Mouse (Mus musculus) myocyte (in vitro differentiated cells): ENCODE results near the gene Wfdc1.

ENCODE experiments used
- CEBPB ChIP-seq: IDR thresholded peaks from 2 replicates; pipeline ENCODE4 v1.6.1; 2011; ENCODE audit warnings: mild to moderate bottlenecking, moderate library complexity; ENCODE audit not compliant: poor library complexity, insufficient read depth, severe bottlenecking
- E2F4 ChIP-seq: IDR thresholded peaks from one replicate; pipeline ENCODE4 v1.6.1; 2011; ENCODE audit warnings: mild to moderate bottlenecking, control low read depth, moderate library complexity; ENCODE audit not compliant: insufficient read depth
- MAX ChIP-seq: IDR thresholded peaks from one replicate; pipeline ENCODE4 v1.6.1; 2011; ENCODE audit warnings: low read depth, mild to moderate bottlenecking, control low read depth
- MYOD1 ChIP-seq, 3 experiments: IDR thresholded peaks; one replicate each; pipeline ENCODE4 v1.6.1; 2011; ENCODE audit warnings: control low read depth in 2 of 3, low read depth in 2 of 3, mild to moderate bottlenecking in 2 of 3, moderate library complexity in 1 of 3; ENCODE audit not compliant: insufficient read length in 2 of 3, control insufficient read depth in 1 of 3
- MYOG ChIP-seq, 3 experiments: IDR thresholded peaks; one replicate each; pipeline ENCODE4 v1.6.1; 2011; ENCODE audit warnings: control low read depth in 2 of 3, low read depth in 2 of 3, mild to moderate bottlenecking in 2 of 3; ENCODE audit not compliant: insufficient read length in 2 of 3, control insufficient read depth in 1 of 3, insufficient read depth in 1 of 3
- POLR2A ChIP-seq: IDR thresholded peaks from one replicate; pipeline ENCODE4 v1.6.1; 2011; ENCODE audit warnings: low read depth, mild to moderate bottlenecking, control low read depth, moderate library complexity; ENCODE audit not compliant: insufficient read length
- POLR2AphosphoS2 ChIP-seq: IDR thresholded peaks from one replicate; pipeline ENCODE4 v1.6.1; 2011; ENCODE audit warnings: low read depth, control low read depth; ENCODE audit not compliant: insufficient read length
- REST ChIP-seq: IDR thresholded peaks from one replicate; pipeline ENCODE4 v1.6.1; 2011; ENCODE audit warnings: mild to moderate bottlenecking, control low read depth, moderate library complexity; ENCODE audit not compliant: insufficient read depth, insufficient read length
- SRF ChIP-seq: IDR thresholded peaks from one replicate; pipeline ENCODE4 v1.6.1; 2011; ENCODE audit warnings: low read depth; ENCODE audit not compliant: control insufficient read depth, insufficient read length
- TCF12 ChIP-seq: IDR thresholded peaks from one replicate; pipeline ENCODE4 v1.6.1; 2011; ENCODE audit warnings: mild to moderate bottlenecking, control low read depth; ENCODE audit not compliant: poor library complexity, insufficient read depth, severe bottlenecking
- USF1 ChIP-seq: IDR thresholded peaks from one replicate; pipeline ENCODE4 v1.6.1; 2011; ENCODE audit warnings: low read depth, mild to moderate bottlenecking, control low read depth, moderate library complexity

DNA sequence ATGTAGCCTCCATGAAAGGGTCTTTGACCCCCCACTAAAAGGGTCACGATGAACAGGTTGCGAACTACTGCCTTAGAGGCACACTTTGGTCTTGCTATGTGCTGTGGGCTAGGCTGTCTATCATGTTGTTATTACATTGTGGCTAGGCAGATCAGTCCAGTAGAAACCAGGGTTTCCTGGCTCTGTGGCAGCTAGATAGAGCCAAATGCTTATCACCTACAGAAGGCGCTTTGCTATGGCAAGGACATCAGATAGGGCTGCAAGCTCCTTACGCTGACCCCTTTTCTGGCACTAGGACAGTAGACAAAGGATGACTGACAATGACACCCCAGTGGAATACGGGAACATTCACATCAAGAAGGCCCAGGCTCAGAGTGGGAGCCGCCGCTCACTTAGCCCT is 39.0 kb upstream of the Wfdc1 start:
- no peak for TF ChIP-seq POLR2A
- TF ChIP-seq REST = no peak
- TF ChIP-seq TCF12 = no peak
- no peak for TF ChIP-seq SRF
- TF ChIP-seq USF1 = no peak
- no peak for TF ChIP-seq MYOG (IDR thresholded peaks at IDR 0.05; ENCODE audit: control insufficient read depth in 1 of 3, insufficient read depth in 1 of 3, insufficient read length in 2 of 3, low read depth in 2 of 3)
- no peak for TF ChIP-seq POLR2AphosphoS2
- no peak for TF ChIP-seq MAX
- no peak for TF ChIP-seq CEBPB
- no peak for TF ChIP-seq E2F4
- TF ChIP-seq MYOD1 (IDR thresholded peaks at IDR 0.05; ENCODE audit: control insufficient read depth in 1 of 3, insufficient read length in 2 of 3, low read depth in 2 of 3) = no peak
